Mouse (Mus musculus): ENCODE measurements around the gene Cog2. TPM values are rescaled to one million over a fixed set of nuclear protein-coding genes. Genes with fewer than 3 reads are reported as not detected.

Cog2 gene
- total and polyA plus RNA-seq, 3 experiments: 11.5 to 28.4 (median 25.9) TPM

DNA sequence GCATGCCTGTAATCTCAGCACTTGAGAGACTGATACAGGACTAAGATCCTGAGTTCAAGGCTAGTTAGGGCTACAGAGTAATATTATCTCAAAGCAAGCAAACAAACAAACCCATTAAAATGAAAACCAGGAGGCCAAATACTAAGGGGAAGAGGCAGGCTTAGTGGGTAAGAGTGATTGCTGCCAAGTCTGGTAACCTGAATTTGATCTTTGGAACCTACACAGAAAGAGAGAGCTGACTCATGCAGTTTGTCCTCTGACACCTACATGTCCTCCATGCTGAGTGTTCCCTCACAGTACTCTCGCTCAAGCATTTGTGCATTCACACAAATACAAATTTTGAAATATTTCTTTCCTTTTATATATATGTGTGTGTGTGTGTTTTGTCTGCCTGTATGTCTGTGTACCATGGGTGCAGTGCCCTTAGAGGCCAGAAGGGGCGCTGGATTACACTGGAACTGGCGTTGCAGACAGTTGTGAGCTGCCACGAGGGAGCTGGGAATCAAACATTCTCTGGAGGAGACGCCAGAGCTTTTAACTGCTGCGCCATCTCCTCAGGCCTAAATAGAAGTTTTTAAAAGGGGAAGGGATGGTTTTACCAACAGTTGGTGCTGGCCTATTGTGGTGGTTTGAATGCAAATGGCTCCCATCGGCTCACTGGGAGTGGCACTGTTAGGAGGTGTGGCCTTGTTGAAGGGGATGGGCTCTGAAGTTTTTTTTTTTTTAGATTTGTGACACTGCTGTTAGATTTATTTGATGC is 37.0 kb upstream of the Cog2 start:
- no peak for TF ChIP-seq EP300 (IDR thresholded peaks at IDR 0.05; ENCODE audit: insufficient read depth, low read depth, low read length)
- TF ChIP-seq CTCF (IDR thresholded peaks at IDR 0.05): no peak
- TF ChIP-seq POLR2A (IDR thresholded peaks at IDR 0.05; ENCODE audit: insufficient read depth, low read depth, low read length): no peak
- WGBS: 68% methylated on average over 7 of the region's 7 CpGs
- Histone ChIP-seq H3K79me2 (replicated peaks; ENCODE audit: control insufficient read depth, insufficient read depth, low read length) (no peaks in the 10 kb centered on the region), H3K36me3 (ENCODE audit: control insufficient read depth, insufficient read depth, low read length) (no peaks in the 10 kb centered on the region), H3K9ac (ENCODE audit: low read depth, low read length) (no peak overlapping the region), H3K27ac (no peak overlapping the region), H3K27me3 (ENCODE audit: control insufficient read depth, insufficient read depth, low read length) (no peaks in the 10 kb centered on the region), H3K4me3 (no peak overlapping the region), H3K4me1 (ENCODE audit: control insufficient read depth, insufficient read depth, low read length) (no peaks in the 10 kb centered on the region)
- intact Hi-C loops (cut with DNase I): no loop called here
- no peak for DNase-seq

DNA sequence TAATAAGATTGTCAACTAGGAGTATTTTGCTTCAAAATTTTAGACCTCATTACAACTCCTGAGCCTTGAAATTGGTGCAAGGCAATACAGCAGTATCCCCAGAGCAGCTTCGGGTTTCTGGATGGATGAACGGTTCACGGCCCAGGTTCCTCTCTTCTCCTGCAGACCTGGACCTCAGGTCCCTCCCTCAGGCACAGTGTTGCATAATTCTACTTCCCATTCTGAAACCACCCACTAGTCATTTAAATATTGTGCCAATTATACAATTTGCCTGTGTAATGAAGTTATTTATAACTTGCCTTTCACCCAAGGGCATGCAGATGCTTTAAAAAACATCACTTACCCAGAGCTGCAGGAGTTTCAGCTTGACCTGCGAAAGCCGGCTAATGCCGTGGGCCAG is 31.3 kb upstream of the Cog2 start:
- Histone ChIP-seq H3K36me3 (ENCODE audit: control insufficient read depth, insufficient read depth, low read length) (no peaks in the 10 kb centered on the region), H3K9ac (ENCODE audit: low read depth, low read length) (no peak overlapping the region), H3K27me3 (ENCODE audit: control insufficient read depth, insufficient read depth, low read length) (no peaks in the 10 kb centered on the region), H3K27ac (no peak overlapping the region), H3K4me3 (no peak overlapping the region), H3K4me1 (ENCODE audit: control insufficient read depth, insufficient read depth, low read length) (no peaks in the 10 kb centered on the region), H3K79me2 (replicated peaks; ENCODE audit: control insufficient read depth, insufficient read depth, low read length) (no peaks in the 10 kb centered on the region)
- no peak for DNase-seq
- WGBS: 90% methylated on average over 6 of the region's 6 CpGs
- intact Hi-C loops (cut with DNase I): no loop called here
- TF ChIP-seq EP300 (IDR thresholded peaks at IDR 0.05; ENCODE audit: insufficient read depth, low read depth, low read length): no peak

DNA sequence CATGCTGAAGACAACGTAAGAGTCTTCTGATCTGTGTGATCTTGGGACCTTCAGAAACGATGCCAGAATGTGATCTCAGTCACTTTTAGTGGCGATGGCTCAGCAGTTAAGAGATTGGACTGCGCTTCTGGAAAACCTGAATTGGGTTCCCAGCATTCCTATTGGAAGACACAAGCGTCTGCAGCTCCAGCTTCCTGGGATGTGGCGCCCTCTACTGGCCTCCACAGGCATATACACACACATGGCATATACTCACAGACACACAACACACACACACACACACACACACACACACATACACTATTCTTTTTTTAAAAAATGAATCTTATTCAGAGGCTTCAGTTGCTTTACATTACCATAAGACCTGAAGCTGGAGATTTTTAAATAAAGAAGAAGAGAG is 30.8 kb upstream of the Cog2 start:
- no peaks in the 10 kb centered on the region for H3K4me1 ChIP-seq (ENCODE audit: control insufficient read depth, insufficient read depth, low read length)

DNA sequence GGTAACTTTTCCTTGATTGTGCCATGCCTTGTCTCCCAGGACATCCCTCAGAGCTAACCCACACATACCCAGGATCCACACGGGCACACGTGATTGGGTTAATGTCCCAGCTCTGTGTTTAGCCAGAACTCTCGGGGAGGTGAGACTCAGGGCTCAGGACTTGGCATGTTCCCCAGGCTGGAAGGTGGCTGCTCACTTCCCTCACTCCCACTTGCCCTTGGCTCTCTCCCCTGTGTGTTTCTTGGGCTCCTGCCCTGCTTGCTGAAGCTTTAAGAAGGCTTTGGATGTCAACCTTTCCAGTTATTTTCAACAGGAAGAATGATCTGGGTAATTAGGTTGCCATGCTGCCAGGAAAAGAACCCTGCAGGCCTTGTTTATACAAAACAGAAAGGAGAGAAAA is 26.2 kb upstream of the Cog2 start:
- no peaks in the 10 kb centered on the region for H3K36me3 ChIP-seq (ENCODE audit: control insufficient read depth, insufficient read depth, low read length)
- H3K27me3 ChIP-seq (ENCODE audit: control insufficient read depth, insufficient read depth, low read length): no peaks in the 10 kb centered on the region; the same call in 1 of the 2 replicates
- H3K79me2 ChIP-seq (replicated peaks; ENCODE audit: control insufficient read depth, insufficient read depth, low read length): no peaks in the 10 kb centered on the region
- no peak overlapping the region for H3K9ac ChIP-seq (ENCODE audit: low read depth, low read length)
- no peak overlapping the region for H3K27ac ChIP-seq
- no peaks in the 10 kb centered on the region for H3K4me1 ChIP-seq (ENCODE audit: control insufficient read depth, insufficient read depth, low read length)
- intact Hi-C loops (cut with DNase I): no loop called here
- H3K4me3 ChIP-seq: no peak overlapping the region
- TF ChIP-seq CTCF (IDR thresholded peaks at IDR 0.05): no peak
- no peak for TF ChIP-seq POLR2A (IDR thresholded peaks at IDR 0.05; ENCODE audit: insufficient read depth, low read depth, low read length)
- no peak for TF ChIP-seq EP300 (IDR thresholded peaks at IDR 0.05; ENCODE audit: insufficient read depth, low read depth, low read length)
- DNase-seq: no peak
- WGBS: 51% methylated on average over 3 of the region's 3 CpGs

More for the DNA sequence above, 30.8 kb upstream of the Cog2 start:
- H3K9ac ChIP-seq (ENCODE audit: low read depth, low read length): no peak overlapping the region
- no peak overlapping the region for H3K4me3 ChIP-seq
- no peaks in the 10 kb centered on the region for H3K27me3 ChIP-seq (ENCODE audit: control insufficient read depth, insufficient read depth, low read length)
- intact Hi-C loops (cut with DNase I): no loop called here
- DNase-seq: no peak
- no peaks in the 10 kb centered on the region for H3K79me2 ChIP-seq (replicated peaks; ENCODE audit: control insufficient read depth, insufficient read depth, low read length)
- peak; percentile 16; the same call in 1 of the 2 replicates for TF ChIP-seq CTCF (IDR thresholded peaks at IDR 0.05)
- no peak for TF ChIP-seq EP300 (IDR thresholded peaks at IDR 0.05; ENCODE audit: insufficient read depth, low read depth, low read length)
- 88% methylated on average over 6 of the region's 6 CpGs for WGBS
- no peak overlapping the region for H3K27ac ChIP-seq
- no peaks in the 10 kb centered on the region for H3K36me3 ChIP-seq (ENCODE audit: control insufficient read depth, insufficient read depth, low read length)

DNA sequence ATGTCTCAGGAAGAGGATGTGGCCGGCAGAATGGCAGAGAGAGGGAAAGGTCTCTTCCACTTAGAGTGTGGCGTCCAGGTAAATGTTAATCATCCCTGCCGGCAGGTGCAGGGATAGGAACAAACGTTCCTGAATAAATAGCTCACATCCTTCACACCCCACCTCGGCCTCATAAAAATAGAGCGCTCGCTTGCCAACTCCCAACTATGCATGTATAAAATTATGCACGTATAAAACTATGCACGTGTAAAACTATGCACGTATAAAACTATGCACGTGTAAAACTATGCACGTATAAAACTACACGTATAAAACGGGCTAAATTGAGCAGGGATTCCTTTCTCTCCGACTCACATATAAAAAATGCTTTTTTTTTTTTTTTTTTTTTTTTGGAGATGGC is 25.6 kb upstream of the Cog2 start:
- Histone ChIP-seq H3K27ac (no peak overlapping the region), H3K9ac (ENCODE audit: low read depth, low read length) (no peak overlapping the region), H3K4me3 (no peak overlapping the region), H3K27me3 (ENCODE audit: control insufficient read depth, insufficient read depth, low read length) (no peaks in the 10 kb centered on the region; the same call in 1 of the 2 replicates), H3K79me2 (replicated peaks; ENCODE audit: control insufficient read depth, insufficient read depth, low read length) (no peaks in the 10 kb centered on the region), H3K36me3 (ENCODE audit: control insufficient read depth, insufficient read depth, low read length) (no peaks in the 10 kb centered on the region), H3K4me1 (ENCODE audit: control insufficient read depth, insufficient read depth, low read length) (no peaks in the 10 kb centered on the region)
- TF ChIP-seq EP300 (IDR thresholded peaks at IDR 0.05; ENCODE audit: insufficient read depth, low read depth, low read length) (no peak), CTCF (IDR thresholded peaks at IDR 0.05) (no peak), POLR2A (IDR thresholded peaks at IDR 0.05; ENCODE audit: insufficient read depth, low read depth, low read length) (no peak)
- WGBS: 82% methylated on average over 15 of the region's 15 CpGs
- intact Hi-C loops (cut with DNase I): no loop called here
- no peak for DNase-seq

GRCm38 (mm10) chr8:124495676-124496075 is 24.9 kb upstream of the Cog2 start:
- H3K36me3 ChIP-seq (ENCODE audit: control insufficient read depth, insufficient read depth, low read length): no peaks in the 10 kb centered on the region
- TF ChIP-seq POLR2A (IDR thresholded peaks at IDR 0.05; ENCODE audit: insufficient read depth, low read depth, low read length) (no peak), EP300 (IDR thresholded peaks at IDR 0.05; ENCODE audit: insufficient read depth, low read depth, low read length) (no peak), CTCF (IDR thresholded peaks at IDR 0.05) (no peak)
- 79% methylated on average over 11 of the region's 11 CpGs for WGBS
- H3K79me2 ChIP-seq (replicated peaks; ENCODE audit: control insufficient read depth, insufficient read depth, low read length): no peaks in the 10 kb centered on the region
- no peaks in the 10 kb centered on the region for H3K4me1 ChIP-seq (ENCODE audit: control insufficient read depth, insufficient read depth, low read length)
- no peak overlapping the region for H3K9ac ChIP-seq (ENCODE audit: low read depth, low read length)
- no peaks in the 10 kb centered on the region; the same call in 1 of the 2 replicates for H3K27me3 ChIP-seq (ENCODE audit: control insufficient read depth, insufficient read depth, low read length)
- no peak overlapping the region for H3K4me3 ChIP-seq
- H3K27ac ChIP-seq: no peak overlapping the region
- DNase-seq: no peak
- intact Hi-C loops (cut with DNase I): no loop called here

All from heart, adult 2 months (tissue).